Mouse (Mus musculus): ENCODE measurements around the gene Gm973.
A peak's percentile ranks its signal among the peaks of the same experiment; 100 is the strongest.
"Not testable (repeated sequence)": the region's sequence is repeated elsewhere in the genome, so short reads cannot be mapped to it uniquely, and the experiment has no call there.

Gm973 gene

DNA sequence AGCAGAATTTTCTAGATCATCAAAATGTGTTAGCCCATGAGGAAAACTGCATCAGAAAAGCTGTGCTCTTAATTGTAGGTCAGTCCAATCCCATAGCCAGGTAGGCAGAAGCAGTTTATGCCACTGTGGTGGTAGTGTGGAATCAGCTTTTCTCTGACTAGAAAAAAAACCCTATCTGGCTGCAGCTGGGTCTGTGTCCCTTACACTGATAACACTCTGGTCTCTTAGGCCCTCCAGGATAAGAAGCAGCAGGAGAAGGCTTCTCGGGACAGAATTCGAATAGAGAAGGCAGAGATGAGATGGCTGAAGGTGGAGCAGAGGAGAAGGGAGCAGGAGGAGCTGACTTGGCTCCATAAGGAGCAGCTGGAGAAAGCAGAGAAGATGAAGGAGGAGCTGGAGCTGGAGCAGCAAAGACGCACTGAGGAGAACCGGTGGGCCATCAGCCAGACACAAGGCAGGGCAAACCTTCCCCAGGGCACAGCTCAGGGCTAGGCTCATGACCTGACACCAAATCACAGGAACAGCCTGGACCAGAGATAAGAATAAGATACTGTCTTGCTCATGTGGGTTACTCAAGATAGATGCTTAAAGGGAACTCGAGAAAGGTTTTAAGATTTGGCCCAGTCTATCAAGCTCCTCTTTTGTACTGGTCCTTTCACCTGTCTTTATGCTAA is 116.1 kb downstream of the Gm973 start:
- peak; percentile 15 for DNase-seq (ENCODE audit: low spot score)

DNA sequence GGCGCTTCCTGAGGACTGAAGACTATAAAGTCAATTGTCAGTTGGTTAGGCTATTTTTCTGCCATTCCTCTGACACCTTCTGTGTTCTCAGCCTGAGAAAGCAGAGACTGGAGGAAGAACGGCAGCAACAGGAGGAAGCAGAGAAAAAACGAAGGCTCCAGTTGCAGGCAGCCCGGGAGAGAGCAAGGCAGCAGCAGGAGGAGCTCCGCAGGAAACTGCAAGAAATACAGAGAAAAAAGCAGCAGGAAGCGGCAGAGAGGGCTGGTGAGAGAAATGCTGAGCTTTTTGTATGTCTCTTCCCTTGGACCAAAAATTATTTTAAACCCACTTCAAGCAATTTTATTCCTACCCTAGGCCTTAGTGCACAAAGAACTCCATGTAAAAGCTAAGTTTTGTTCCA is 117.0 kb downstream of the Gm973 start:
- DNase-seq (ENCODE audit: low spot score) = no peak

DNA sequence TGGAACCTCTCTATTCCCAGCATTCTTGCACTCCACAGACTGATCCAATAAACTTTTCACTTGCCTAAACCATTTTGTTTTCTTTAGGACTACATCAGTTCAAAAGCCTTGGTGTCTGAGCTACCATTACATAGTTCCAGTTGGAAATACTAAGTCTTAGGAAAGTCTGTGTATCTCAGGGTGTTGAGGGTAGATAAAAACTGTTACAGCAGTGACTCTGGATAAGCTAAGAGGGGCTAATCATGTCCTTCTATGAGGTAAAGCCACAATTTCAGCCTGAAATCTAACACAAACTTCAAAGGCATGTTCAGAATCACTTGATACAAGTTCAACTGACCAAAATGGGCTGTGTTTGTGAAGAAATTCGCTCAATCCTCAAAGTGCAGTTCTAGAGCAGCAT is 120.3 kb downstream of the Gm973 start:
- no peak for DNase-seq (ENCODE audit: low spot score)

DNA sequence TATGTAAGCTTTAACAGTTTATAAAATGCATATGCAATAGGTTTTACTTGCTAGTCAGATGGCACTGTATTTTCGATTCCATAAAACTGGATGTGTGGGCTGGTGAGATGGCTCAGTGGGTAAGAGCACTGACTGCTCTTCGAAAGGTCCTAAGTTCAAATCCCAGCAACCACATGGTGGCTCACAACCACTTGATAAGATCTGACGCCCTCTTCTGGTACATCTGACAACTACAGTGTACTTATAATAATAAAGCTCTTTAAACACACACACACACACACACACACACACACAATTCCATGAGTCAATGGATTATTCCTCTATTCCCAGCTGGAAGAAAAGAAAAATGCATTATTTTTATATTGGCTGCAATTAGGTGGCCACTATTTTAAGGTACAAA is 122.3 kb downstream of the Gm973 start:
- DNase-seq (ENCODE audit: low spot score) = no peak

DNA sequence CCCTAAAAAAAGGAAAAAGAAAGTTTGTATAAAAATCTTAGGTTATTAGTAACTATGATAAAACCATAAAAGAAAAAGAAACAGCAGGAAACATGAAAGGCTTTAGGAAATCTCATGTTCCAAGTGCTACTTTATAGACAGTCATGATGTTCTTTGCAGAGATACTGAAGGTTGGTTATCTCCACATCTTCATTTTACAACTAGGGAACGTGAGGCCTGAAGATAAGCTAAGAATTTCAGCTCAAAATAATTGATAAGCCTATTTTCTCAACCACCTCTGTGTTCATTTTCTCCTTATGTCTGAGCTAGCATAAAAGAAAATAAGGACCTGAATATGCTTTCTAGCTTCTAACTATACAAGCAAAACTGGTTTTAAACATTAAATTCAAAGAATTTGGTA is 126.4 kb downstream of the Gm973 start:
- DNase-seq (ENCODE audit: low spot score) = no peak

DNA sequence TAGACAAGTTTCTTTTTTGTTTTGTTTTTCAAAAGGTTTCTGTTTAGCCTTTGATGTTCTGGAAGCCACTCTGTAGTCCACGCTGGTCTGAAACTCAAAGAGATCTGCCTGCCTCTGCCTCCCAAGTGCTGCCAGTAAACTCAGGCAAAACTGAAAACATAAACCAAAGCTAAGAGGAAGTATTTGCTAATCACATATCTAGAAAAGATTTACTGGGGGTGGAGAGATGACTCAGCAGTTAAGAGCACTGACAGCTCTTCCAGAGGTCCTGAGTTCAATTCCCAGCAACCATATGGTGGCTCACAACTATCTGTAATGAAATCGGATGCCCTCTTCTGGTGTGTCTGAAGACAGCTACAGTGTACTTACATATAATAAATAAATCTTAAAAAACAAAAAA is 130.4 kb downstream of the Gm973 start:
- not testable (repeated sequence) for DNase-seq (ENCODE audit: low spot score)

DNA sequence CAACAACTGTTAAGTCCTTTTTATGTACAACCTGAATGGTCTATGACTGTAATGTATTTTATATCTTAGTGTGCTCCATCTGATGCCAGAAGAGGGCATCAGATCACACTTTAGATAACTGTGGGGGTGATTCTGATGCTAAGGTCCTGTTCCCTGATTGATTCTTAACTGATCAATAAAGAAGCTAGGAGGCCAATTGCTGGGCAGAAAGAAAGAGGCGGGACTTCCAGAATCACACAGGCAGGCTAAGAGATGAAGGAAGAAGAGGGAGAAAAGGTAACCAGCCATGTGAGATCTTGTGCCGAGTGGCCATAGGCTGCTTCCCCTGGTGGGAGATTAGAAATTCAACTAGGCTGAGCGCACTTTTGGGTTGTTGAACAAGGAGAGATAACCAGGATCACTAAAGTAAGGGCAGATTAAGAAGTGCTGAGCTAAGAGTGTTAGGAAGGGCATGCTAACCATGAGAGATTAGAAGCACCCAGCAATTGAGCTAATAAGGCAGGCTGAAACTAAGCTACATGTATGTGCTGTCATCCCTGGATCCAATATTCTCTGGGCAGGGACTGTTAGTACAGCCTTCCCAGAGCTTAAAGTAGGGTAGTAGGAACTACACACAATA is 135.2 kb downstream of the Gm973 start:
- no peak for DNase-seq (ENCODE audit: low spot score)

DNA sequence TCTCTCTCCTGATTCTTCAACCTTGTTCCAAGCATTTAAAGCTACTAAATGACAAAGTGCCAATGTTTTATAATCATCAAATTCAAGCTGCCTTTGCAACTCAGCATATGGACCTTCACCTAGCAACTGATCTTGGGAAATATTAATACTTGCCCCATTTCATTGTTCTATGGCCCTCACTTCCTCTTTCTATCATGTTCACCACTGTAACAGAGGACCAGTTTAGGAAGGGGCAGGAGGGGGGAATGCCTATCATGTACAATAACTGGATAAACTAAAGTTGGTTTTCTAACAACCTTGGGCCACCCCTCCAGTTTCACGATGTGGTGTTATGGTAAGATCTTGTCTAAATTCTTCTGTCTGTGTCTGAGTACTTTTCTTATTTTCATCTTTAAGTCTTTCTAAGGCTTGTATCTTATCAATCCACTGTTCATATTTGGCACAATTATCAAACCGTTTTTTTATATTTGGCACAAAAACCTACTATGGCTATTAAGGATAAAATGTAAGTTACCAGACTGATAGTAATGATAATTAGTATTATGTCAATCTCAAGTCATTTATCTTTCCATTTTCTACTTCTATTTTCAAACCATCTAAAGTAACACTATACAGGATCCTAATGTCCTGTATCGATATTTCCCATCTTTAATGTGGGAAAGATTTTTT is 137.3 kb downstream of the Gm973 start:
- DNase-seq (ENCODE audit: low spot score) = no peak

DNA sequence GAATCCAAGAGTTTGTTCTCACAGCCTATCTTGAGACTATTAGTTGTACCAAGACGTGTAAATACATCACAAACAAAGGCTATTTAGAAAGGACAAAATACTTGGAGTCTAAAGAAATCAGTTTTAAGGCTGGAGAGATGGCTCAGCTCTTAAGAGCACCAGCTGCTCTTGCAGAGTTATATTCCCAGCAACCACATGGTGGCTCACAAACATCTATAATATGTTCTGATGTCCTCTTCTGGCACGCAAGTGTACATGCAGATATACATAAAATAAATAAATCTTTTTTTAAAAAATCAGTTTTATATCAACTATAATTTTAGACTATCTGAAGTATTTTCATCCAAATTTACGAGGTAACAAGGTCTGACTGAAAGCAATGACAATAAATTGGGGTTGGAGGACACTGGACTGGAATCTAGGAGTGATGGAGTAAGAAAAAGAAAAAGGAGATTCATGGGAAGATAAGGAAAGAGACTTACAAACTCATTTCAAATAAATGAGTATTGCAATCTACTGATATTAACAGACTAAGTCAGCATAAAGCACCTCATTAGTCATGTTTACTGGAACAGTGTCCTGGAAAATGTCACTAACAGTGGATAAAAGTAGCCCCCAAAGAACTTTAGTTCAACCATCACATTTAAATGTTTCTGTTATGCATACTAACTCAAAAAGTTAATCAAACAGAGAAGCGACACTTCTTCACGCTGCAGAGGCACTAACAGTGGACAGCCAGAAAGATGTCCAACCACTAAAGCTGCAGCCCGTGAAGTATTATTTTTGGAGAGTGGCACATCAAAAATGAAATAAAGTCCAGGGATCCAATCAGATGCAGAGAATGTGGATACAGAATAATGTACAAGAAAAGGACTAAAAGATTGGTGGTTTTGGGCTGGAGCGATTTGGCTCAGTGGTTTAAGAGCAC is 140.4 kb downstream of the Gm973 start:
- no peak for DNase-seq (ENCODE audit: low spot score)

DNA sequence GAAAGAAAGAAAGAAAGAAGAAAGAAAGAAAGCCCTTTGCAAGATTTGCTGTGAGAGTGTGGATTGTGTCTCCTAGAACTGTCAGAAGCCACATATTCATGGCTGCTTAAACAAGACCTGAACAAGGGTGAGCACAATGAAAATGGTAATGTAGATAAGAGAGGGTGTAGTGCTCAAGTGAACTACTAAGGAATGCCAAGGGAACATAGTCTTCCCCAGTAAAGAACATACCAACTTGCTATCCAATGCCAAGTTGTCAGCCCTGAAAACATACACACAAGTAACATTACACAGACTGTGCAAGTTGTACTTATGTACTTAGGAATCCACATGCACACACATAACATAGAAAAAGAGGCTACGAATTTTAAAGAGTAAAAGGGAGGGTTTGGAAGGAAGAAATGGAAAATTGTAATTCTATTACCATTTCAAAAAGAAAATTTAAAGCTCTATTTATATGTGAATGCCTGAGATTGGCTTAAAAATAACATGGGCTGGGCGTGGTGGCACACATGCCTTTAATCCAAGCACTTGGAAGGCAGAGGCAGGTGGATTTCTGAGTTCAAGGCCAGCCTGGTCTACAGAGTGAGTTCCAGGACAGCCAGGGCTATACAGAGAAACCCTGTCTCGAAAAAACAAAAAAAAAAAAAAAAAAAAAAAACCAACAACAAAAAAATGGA is 147.5 kb downstream of the Gm973 start:
- DNase-seq (ENCODE audit: low spot score) = no peak

DNA sequence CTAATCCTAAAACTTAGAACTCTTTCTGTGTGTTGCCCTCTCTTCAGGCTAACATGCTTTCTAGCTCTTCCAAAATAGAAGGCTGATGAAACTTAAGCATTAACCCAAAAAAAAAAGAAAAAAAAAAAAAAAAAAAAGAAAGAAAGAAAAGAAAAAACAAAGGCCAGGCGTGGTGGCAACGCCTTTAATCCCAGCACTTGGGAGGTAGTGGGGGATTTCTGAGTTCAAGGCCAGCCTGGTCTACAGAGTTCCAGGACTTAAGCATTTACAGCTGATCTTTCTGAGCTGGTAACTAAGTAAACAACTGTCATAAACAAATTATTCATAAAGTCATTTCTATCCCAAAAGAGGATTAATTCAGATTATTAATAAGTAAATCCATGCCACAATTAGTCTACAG is 152.8 kb downstream of the Gm973 start:
- DNase-seq (ENCODE audit: low spot score) = no peak

DNA sequence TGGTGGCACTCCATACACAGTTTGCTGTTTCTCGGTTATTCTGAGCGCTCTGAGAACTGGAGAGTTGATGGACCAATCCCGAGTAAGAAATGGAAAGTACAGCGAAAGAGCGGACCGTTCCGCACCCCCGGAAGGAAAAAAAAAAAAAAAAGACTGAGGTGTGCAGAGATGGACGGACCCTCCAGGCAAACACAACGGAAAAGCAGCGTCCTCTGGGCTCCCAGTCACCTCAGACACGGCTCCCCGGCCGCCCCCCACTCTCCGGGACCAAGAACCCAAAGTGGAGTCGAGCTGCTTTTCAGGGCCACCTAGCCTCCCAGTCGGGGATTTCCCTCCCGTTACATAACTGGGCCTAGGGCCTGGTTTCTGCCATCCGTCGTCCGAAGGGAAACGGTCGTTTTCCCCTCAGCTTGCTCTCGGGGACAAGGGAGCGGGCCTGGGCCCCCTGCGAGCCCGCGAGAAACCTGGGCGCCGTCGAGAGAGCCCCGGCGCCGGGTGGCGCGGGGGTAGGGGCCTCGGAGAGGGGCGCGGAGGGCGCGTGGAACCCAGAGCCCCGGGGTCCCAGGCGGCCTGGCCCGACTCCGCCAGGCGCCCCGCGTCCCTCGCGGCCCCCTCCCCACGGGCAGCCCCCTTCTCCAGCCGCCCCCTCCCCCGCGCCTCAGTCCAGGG is 154.0 kb downstream of the Gm973 start:
- DNase-seq (ENCODE audit: low spot score) = no peak

DNA sequence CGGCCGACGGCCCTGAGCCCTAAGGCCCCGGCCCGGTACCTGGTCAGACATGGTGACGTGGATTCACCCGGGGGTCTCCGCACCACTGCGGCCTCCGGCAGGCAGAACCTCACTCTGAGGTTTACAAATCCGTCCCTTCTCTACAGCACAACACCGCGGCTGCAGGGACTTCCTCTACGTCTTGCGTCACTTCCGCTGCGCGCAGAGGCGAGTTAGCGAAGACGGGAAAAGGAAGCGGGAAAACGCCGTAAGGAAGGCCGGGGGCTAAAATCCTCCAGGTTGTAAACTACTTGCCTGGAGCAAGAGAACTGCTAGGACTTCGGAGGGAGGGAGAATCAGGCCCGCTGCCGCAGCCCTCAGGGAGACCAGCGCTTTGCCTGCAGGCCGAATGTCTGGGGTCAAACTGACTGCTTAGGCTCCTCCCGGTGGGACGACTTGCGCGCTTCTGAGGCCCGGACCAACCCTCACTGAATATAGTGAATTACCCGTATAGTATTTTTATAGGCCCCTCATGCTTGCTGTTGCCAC is 154.6 kb downstream of the Gm973 start, which contains the start of gene Sumo1:
TSS of gene Sumo1 (minus strand) at position 194 of the 528 bp plus-strand sequence.
- DNase-seq (ENCODE audit: low spot score) = peak; percentile 77

DNA sequence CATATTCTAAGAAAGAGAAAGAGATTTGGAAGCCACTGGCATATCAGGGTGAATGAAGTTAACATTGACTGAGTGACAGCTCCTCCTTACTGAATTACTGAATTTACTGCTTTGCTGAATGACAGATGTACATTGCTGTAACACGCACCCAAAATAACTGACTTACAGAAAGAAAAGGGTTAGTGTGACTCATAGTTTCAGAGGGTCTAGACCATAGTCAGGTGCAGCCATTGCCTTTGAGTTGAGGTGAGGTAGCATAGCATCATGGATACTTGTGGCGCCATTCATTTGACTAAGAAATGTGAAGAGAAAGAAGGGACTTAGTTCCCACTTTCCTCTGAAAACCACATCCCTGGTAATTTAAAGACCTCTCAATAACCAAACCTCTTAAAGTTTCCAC is 157.6 kb downstream of the Gm973 start:
- DNase-seq (ENCODE audit: low spot score) = no peak

DNA sequence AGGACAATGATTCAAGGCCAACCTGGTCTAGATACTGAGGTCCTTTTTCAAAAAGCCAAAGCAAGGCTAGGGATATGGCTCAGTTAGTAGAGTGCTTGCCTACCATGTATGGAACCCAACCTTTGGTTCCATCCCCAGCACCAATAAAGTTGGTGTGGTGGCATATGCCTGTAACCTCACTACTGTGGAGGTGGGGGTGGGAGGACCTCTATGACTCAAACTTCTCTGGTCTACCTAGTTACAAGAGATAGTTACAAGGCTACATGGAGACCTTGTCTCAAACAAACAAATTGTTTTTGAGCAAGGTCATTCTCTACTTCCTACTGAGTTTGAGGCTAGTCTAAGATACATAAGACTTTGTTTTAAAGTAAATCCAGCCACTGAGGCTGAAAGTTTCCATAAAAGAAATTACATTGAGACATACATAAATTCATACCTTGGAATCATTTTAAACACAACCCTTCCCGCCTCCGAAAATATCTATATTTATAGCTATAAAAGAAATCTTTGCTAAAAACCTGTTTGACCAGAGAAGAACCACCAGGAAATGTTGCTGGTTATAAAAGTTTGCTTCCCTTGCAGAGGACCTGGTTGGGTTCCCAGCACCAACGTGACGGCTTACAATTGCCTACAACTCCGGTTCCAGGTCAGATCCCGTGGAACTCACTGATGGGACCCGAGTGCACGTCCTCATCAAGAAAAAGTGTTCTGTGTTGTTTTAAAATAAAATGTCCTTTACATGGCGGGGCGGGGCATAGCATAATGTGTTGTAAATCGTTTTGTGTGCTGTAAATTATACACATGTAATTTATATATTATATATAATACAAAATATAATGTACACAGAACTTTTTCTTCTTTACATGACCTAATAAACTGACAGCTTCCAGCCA is 168.1 kb downstream of the Gm973 start:
- DNase-seq (ENCODE audit: low spot score) = no peak

DNA sequence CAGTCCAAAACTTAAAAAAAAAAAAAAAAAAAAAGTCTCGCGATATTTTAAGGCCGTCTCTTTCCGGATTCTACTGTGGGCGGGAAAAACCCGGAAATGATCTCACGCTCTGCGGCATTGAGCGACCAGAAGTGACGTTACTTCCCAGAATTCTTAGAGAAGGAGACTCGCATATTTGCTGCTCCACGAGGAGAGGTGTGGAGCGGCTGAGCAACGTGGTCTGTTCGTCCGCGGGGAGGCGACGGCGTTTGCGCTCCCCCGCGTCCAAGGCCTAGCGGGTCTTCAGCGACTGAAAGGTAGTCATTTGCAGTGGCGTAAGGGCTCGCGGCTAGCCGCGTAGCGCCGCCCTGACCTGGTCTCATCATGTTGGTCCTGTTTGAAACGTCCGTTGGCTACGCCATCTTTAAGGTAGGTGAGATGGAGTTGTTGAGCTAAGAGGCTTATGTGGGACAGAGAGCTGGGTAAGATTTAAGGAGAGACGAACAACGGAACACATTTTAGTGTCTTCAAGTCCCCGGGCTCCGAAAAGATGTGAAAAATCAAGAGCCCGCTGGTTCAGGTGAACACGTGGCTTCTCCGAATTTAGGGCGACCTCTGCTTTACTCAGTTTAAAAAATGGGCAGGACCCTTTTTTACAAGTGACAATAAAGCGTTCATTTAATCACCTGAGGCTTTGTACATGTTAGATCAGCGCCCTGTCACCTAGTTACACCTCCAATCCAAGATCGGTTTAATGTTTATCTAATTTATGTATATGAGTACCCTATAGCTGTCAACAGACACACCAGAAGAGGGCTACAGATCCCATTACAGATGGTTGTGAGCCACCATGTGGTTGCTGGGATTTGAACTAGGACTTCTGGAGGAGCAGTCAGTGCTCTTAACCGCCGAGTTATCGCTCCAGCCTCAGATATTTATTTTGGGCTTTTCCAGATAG is 169.0 kb downstream of the Gm973 start, which contains the start of gene Nop58:
TSS of gene Nop58 (plus strand) at position 153 of the 937 bp plus-strand sequence.
- DNase-seq (ENCODE audit: low spot score) = peak; percentile 84

Measured in ovary, adult 18-20 months (tissue).